Mouse (Mus musculus) adrenal gland, adult 2 months (tissue): ENCODE measurements at regions not wholly inside any gene's neighbourhood (a gene's known extent, or its start where the extent isn't known, plus 50 kb on each side); places are given as distances from the start of the nearest gene placed in this dataset.

Experiments
- DNase-seq: peaks from one replicate; pipeline ENCODE4 v3.0.0; 2021

DNA sequence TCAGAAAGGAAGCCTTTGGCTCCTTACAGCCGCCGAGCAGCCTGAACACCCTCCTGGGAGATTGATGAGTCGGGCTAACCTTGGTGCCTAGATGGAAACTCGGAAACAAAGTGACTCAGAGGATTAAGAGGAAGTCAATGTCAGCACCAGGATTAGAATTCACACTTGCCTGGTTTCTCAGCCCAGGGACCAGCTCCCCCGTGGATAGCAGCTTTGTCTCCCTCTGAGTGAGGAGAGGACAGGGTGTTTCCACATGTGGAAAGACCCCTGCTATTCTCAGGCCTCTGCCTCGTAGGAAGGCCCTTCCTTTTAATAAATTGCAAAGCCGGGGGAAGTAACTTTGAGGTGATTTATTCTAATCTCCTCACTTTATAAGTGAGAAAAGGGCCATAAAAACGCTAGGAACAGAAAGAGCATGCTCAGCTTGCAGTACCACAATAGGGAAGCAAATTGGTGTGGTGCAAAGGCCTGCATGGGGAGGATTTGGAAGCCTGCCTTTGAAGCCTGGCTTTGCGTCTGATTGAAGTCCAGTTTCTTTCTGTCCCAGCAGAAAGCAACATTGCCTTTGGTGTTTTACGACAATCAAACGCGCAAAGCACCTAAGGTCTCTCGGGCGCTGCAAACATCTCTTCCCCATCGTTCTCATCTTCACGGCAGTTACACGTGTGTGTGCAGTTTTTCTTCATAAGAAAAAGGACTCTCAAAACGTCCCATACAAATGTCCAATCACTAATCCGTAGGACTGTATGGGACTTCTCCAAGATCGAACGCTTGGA lies 242.8 kb downstream of the Ndfip2 start:
- DNase-seq, result peak; percentile 72

DNA sequence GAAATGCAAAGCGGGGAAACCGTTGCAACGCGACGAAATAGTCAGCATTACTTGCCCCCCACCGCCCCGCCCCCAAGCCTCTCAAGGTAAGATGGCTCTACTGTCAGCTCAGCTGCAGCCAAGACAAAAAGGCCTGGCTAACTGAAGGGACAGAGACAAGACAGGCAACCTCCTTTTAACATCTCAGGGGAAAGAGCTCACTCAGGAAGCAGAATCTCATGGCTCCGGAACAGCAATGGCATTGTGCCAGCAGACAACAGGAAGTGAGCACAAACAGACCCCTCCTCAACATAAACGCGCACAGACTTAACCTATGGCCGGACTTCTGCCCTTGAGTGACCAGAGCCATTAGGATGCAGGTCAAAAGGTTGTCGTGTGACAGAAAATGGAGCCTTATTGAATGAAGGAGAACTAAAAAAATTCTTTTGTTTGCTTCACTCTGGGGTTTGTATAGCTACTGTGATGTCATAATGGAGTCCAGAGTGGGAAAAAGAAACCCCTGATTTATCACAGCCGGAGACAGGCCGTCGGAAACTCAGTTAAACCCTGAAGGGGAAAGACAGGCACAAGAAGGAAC lies 241.0 kb downstream of the Ndfip2 start:
- peak; percentile 7 for DNase-seq

DNA sequence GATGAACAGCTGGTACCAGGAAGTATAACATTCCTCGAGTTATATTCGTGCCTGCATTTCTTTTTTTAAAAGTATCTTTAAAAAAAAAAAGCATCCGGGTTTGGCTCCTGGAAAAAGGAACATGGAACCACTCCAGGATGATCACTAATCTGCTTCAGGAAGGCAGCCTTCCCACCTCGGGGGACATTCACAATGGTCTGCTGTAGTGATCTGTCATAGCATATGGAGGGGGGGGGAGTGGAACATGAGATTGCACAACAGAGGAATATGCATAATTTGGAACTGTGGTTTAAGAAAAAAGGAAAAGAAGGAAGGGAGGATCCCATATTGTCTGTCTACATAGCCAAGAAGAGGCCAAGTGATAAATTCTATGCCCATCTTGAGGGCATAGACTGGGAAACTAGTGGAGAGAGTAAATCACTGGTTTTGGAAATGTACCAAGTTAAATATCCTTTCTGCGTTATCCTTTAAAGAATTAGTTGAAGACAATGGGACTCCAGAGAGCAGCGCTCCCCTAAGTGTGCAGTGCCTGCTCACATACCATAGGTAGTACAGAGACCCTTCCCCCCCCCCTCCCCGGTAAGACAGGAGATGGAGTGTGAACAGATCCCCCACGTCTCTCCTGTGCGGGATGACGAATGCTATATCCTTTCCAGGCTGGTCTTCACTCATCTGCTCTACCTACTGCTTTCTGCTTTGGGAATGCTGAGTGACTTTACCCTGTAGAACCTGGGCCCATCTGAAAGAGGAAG lies 240.0 kb downstream of the Ndfip2 start:
- DNase-seq, result no peak

DNA sequence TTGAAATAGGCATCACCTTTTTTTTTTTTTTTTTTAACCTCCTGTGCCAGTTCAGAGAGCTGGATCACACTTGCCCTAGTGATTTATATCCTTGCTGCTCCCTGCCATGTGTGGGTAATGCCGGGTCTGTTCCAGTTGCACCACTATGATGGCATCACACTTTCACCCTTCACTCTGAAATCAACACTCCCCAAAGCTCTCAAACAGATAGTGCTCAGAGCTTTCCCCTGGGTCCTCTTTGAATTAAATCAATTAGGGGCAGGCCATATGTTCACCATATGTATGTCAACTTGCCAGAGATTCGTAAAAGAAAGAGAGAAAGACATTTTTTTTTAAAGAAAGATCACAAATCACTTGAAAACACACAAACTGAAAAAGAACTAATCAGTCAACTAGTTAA lies 236.8 kb downstream of the Ndfip2 start:
- DNase-seq, result no peak

DNA sequence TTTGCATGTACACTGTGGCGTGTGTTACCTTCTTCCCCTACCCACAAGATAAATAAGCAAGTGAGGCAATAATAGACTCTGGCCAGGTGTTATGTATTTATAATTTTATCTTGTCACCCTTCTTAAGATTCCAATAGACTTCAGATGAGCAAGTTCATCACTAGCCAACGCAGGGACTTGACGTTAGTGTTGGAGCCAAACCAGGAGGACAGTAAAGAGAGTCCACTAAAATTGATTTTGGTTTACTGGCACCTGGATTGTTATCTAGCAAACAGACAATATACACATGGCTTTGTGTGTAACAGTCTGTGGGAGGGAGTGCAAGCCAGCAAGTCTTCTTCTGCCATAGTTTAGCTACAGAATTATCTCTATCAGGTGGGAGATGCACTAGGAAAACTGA lies 236.0 kb downstream of the Ndfip2 start:
- no peak for DNase-seq

DNA sequence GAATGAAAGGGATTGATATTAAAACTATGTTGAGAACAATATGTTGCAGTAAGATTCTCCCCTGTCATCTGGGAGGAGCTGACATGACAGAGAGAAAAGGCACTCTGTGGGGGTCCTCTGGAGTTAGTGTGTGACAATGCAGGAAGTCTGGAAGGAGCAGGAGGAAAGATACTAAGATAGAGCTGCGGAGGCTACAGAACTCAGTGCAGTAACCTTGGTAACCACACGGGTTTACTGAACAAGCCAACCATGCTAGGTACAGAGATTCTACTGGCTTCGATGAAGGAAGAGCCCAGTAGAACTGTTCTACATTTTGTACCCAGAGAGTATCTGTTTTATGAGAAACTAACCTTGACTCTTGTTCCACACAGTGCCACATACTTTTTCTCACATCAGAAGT lies 231.8 kb downstream of the Ndfip2 start:
- no peak for DNase-seq

DNA sequence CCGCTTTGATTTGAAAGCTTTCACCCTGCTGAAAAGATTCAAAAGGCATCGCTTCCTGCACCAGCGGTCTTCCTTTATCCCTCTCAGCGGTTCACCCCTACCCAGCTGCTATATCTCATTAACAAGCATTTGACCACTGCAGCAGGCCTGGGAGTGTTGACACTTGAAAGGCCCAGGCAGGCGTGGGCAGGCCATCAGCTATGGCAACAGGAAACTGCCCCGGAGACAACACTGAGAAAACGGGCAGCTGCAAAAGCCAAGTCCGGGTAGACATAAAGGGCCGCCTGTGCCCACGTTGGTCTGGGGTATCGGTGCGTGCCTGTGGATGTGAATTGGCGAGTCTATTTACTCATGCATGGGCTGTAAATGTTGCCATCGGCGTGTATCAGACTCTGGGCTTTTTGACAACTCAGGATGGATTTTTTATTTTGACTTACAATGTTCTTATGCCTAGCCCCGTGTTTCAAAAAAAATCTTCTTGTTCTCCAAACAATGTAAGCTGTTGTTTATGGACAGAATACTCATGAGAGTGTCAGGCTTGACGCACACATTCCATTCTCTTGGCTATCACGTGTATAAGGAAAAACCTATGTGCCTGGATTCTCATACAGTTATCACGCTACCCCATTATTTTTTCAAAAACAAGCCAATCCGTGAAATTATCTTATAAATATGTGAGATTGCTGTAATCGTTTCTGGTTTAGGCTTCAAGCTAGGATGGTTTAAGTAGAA lies 225.1 kb downstream of the Ndfip2 start:
- DNase-seq, result peak; percentile 40

DNA sequence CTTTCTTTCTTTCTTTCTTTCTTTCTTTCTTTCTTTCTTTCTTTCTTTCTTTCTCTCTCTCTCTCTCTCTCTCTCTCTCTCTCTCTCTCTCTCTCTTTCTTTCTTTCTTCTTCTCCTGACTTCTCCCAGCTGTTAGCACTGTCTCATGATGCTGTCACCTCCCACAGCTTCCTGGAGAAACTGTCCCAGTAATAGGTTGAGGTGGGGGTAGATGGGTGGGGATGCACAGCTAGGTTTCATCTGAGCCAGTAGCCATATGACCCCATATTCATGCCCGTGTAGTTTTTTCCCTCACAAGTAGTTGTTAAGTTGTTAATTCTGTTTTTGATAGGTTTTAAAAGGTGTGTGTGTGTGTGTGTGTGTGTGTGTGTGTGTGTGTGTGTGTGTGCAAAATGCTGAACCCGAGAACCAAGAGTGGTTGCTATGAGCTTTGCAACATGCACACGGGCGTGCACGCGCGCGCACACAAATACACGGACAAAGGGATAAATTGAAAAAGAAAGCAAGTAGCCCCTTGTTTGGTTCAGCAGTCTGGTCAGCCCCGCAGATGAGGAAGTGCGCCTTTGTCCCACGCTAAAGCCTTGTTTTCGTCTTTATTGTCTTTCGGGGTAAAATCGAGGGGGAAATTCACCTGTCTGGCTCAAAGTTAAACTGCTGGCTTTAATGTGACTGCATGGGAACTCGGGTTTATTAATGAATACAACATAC lies 224.4 kb downstream of the Ndfip2 start:
- DNase-seq, result peak; percentile 28

DNA sequence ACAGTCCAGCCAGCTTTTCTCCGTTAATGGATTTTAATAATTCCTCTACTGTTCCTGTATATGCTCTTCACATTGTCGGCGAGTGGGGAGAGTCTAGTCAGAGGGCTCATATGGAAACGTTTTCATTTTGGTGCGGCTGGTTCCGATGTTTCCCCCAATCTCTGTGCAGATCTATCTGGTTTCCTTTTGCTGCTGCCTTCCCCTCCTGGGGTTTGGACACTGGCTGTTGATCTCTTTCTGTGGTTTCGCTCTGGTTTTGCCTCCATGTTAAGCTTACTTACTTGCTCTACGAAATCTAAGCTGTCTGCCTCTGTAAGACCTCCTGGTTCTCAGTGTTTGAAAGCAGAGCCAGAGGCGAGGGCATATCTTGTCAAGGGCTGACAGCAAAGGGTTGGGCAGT lies 221.7 kb downstream of the Ndfip2 start:
- DNase-seq, result no peak

DNA sequence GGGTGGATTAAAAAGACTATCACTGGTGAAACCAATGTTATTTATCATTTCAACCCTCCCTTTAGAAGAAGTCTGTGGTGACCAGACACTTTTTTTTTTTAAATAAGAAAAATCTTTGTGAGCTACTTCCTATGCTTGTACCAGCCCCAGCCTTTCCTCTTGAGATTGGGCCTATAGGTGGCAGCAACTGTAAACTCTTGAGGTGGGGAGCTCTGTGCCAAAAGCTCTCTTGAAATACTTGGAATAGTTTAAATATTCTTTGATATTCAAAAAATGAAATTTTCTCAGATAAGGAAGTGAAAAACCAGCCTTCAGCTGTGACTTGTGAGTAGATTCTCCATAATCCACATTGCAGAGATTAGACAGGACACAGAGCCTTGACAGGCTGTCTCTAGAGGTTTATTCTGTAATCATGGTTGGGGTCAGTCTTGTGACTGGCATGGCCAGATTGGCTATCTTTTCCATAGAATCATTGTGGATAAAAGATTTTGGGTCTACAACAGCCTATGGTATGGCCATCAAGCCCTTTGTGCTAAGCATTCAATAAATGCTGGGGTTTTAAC lies 216.7 kb downstream of the Ndfip2 start:
- peak; percentile 51 for DNase-seq

DNA sequence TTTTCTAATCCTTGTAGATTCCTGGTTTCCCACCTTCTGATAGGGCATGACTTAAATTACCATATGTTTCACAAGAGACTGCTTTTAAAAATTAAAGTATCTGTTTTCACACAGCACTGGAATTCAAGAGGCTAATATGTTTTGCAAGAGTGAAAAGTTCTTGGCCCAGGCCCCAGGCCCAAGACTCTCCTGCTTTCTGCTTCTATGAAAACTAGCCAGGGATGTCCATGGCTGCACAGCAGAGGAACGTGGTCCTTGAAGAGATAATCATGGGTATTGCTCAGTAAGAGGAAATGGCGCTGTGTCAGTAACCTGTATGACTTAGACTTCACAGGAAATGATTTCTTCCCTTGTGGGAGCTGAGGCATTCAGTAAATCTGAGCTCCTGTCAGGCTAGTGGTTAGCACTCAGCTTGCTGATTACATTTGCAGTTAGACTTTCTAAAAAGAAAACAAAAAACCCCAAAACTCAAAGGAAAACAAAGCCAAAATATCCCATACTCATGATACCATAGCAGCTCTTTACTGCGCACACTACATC lies 190.6 kb downstream of the Ndfip2 start:
- no peak for DNase-seq

DNA sequence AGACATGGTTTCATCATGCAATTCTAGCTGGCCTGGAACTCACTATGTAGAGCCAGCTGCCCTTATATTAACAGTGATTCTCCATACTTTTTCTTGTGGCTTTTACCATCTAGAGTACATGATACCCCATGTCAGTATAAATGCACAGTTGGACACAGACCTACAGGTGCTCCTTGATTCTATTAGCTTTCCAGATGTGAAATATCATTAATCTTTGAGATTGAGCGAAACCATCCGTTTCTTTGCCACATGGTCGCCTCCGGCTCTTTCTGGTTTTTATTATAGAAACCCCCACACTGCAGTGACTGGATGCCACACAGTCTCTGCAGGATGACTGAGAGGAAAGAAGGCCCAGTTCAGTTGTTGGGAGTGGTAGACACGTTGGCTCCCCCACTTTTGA lies 188.7 kb downstream of the Ndfip2 start:
- DNase-seq, result no peak

DNA sequence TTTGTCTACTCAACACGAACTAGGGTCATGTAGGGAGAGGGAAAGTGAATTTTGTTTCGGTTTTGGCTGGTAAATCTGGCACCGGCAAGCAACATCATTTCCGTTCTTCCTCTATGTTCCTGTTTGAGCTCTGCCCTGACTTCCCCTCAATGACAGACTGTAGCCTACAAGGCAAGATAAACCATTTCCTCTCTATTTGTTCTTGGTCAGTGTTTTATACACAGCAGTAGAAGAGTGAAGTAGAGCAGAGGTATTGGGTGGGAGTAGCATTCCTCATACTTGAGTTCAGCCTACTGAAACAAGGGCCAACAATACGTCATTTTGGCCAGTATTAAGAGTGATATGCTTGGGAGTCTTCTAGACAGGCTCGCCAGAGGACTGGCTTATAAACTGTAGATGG lies 177.0 kb downstream of the Ndfip2 start:
- DNase-seq, result no peak

DNA sequence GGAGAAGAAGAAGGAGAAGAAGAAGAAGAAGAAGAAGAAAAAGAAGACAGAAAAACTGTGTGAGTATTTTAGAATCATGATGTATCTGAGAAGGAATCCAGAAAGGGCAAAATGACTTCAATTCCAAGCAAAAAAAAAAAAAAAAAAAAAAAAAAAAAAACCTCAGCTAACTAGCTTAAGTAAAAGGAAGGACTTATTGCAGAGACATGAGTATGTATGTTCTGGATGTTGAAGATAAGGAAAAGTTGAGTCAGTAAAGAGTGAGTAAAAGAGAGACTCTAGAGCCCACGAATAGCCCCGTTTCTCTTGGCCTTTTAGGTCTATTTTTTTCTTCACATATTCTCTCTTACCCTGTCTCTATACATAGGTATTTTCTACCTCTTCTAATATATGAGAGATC lies 175.1 kb downstream of the Ndfip2 start:
- DNase-seq, result no peak

DNA sequence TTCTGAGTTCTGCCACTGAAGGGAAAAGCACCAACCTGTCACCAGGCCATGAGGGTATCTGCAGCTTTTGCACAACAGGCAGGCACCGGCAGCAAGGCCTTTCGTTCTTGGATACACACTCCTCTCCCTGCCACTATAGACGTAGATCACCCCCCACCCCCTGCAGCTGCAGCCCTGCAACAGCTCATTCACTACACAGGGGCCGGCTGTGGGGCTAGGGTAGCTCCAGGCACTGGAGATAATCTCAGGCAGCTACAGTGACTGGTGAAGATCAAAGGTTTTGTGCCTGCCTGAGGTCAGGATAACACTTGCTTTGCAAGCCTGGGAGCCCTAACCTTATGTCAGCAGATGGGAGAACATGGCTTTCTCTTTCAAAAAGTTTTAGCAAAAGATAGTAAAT lies 174.3 kb downstream of the Ndfip2 start:
- DNase-seq, result no peak

DNA sequence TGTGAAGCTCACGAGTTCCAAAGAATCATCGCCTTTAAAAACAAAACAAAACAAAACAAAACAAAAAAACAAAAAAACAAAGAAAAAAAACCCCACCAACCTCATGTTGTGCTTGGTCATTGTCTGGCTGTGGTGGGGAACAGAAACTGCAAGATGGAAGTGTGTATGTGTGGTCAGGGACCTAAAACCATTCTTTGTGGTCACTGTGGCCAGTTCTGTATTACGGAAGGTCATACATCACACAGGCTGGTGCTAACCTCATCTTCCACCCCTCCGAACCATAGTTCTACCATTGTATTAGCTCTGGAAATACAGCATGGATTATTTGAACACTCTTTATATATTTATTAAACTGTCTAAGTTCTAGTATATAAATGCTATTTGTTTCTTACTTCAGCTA lies 173.2 kb downstream of the Ndfip2 start:
- no peak for DNase-seq

DNA sequence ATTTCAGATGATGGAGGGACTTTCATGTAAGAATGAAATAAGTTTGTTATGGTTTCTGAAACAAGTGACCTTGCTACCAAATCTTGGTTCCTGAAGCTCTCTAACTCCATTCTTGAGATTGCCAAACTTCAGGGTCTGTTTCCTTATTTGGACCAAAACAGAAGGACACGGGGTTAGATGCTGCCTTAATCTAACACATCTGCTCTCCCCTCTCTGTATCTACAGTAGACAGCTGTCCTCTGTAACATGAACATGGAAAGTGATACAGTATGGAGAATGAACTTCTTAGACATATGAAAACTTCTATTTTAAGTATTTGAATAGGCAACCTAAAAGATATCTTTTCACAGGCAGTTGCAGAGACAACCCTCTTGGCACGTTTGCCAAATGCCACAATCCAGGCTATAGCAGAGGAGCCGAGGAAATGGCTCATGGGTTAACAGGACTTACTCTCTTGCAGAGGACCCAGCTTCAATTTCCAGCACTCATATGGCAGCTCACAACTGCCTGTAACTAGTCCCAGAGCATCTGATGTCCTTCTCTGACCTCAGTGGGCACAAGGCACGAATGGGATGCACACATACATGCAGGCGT lies 171.4 kb downstream of the Ndfip2 start:
- no peak for DNase-seq

DNA sequence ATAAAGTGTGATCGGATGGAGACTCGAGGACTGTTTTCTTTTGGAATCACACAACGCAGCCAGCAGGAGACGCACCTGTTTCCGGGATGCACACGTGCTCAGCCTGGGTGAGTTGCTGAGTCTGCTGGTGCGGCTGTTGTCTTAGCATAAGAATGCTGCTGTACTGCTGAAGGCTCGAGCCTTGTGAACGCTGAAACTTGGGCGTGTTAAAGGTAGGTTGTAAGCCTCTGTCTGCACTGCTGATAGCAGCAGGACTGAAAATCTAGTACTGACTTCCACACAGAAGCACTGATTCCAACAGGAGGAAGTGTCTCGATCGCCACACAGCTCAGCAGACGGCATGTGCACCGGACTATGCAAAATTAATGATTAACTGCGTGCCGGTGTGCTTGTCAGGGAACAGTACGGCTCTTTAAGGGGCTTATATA lies 169.1 kb downstream of the Ndfip2 start:
- no peak for DNase-seq

DNA sequence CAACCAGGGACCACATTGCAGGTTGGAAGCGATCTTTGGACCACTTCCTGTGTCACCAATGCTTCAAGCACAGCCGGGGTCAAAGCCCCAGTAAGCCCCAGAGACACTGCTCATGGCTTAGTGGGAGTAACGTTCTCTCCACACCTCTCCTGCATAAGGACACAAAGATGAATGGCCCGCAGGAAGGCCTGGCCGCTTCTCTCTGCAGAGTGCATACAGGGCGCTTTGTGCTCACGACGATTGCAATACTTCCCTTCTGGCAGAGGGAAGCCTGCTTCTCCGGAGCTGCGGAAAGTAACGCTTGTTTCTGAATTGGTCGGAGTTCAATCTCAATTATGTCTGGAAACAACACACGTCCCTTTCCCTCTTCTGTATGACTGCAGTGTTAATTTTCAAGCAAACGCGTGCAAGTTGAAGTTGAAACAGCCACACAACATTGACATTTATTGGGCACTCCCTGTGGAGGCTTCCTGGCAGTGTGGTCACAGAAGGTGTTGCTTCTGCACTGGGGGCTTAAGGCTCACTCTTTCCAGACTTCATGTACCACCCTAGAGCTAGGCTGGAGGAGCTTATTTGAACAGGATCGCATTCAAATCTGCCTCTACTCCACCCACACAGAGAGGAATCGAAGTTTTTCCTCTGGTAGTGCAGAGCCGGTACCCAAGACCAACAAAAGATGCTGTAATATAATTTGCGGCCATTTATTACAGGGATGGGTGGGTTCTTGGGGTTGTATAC lies 168.4 kb downstream of the Ndfip2 start:
- no peak for DNase-seq

DNA sequence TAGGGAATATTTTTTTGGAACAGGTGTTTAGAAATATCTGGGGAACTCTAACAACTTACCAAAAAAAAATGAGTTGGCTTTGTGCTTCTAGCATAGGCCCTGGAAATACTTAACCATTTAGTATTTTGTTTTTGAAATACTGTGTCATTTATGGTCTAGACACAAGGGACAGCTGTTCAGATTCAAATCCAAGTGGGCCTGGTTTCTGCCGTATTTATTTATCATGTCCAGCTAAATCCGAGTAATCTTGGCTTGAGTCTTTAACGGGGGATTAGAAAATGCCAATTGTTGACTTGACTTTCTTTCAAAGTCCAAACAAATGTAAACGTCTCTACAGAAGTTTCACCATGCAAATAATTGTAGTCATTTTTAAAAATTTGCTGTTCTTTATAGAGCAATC lies 159.6 kb downstream of the Ndfip2 start:
- no peak for DNase-seq
